Mouse (Mus musculus) neural tube, postnatal 0 days (tissue): Measurements from ENCODE around the gene Gp5. TPM values are rescaled to one million over a fixed set of nuclear protein-coding genes. Genes with fewer than 3 reads are reported as not detected.

Experiments used
- polyA plus RNA-seq: library from polyadenylated mRNA; unstranded; fragments of >200 nt; fragmentation: Nextera tagmentation; extraction: Ambion mirVana; gene quantifications from 2 replicates; pipeline ENCODE4 v1.2.1, GENCODE M21; 2015

The Gp5 gene
- 1.0 and 1.6 TPM in 2 replicates for polyA plus RNA-seq

DNA sequence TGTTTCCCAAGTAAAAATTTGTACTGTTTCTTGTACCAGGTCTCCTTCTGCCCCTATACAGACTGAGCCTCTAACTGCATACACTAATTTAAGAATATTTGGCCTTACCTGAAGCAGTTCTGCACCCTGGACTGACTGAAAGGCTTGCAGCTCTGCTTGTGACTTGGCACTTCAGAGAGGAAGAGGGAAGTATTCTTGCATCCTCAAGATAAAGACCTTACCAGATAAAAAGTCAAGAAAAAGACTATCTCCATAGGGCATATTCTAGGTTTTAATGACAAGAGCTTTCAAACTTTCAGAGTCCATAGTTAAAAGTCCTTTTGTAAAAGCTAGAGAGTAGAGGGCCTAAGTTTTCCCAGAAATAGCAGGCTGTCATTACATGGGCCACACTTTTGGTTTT lies at the start of gene Gp5:
Gp5 (minus strand) TSS at position 133 of the 400 bp plus-strand sequence.

DNA sequence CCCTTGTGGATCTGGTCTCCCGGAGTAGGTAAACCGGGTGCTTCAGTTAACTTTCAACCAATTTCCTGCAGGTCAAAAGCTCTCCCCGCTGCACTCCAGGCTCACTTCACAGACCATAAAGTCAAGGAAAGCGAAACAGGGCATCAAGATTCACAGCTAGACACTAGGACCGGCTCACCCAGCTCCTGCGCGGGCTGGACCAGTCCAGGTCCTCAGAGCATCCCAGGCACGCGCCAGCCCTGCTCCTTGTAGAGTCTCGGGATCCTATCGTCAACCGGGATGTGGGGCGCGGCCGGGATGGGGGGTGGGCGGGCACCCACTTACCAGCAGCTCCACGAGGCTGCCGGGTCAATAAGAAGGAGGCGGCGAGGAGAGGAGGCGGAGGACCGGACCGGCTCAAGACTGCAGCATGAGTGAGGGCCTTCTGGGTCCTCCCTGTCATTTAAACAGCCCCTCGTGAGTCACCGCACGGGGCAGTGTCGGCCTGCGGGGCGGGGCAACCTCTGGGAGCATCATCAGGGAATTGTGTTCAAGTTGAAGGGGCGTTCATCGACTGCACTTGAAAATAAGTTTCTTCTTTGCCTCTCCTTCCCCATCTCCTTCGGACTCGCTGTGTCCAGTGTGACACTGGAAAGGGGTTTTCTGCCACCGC lies 27.6 kb downstream of the Gp5 start, which contains the start of gene Lrrc15:
Lrrc15 (minus strand) TSS at position 413 of the 652 bp plus-strand sequence.

DNA sequence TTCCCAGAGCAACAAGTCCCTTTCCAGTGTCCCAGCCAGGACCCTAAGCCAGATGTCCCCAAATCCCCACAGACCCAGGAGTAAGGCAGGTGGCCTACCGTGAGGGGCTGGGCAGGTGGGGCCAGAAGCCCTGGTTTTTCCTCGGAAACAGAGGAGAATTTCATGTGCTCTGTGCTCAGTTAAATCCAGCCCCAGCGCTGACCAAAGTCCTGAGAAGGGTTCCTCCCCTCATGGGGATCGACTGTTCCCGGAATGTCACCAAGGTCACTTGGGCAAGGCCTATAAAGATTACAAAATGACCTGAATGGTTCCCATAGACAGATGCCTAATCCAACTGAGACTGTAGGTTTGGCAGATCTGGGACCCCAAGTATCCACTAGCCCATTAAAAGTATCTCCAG lies 43.2 kb downstream of the Gp5 start, which contains the start of gene Cpn2:
Cpn2 (minus strand) TSS at position 141 of the 400 bp plus-strand sequence.

Other genes starting within 250 kb of the Gp5 start
- 12.7 and 16.2 TPM in 2 replicates for gene Hes1, start 246.4 kb downstream of the Gp5 start, polyA plus RNA-seq
- gene Cpn2, start 43.3 kb downstream of the Gp5 start, polyA plus RNA-seq: not detected in 2 replicates
- 0.22 and 0.28 TPM in 2 replicates for gene Lrrc15, start 27.5 kb downstream of the Gp5 start, polyA plus RNA-seq
- gene Atp13a3, start 95.2 kb upstream of the Gp5 start, polyA plus RNA-seq: 7.4 and 10.2 TPM in 2 replicates
- gene Tmem44, start 240.1 kb upstream of the Gp5 start, polyA plus RNA-seq: 39.0 and 48.4 TPM in 2 replicates